Mouse (Mus musculus) bone marrow macrophage, adult 2 months (primary cell): ENCODE results near the gene Shank2. TPM values are rescaled to one million over a fixed set of nuclear protein-coding genes. Genes with fewer than 3 reads are reported as not detected.

ENCODE experiments used
- H3K27ac ChIP-seq: 2 replicates; pipeline ENCODE4 v1.5.1; 2012; ENCODE audit warnings: low read depth, low read length; ENCODE audit not compliant: insufficient read depth
- H3K4me1 ChIP-seq: 2 replicates; pipeline ENCODE4 v1.6.1; 2012; ENCODE audit warnings: low read length; ENCODE audit not compliant: control insufficient read depth, insufficient read depth
- H3K4me3 ChIP-seq: 2 replicates; pipeline ENCODE4 v1.5.1; 2012; ENCODE audit warnings: mild to moderate bottlenecking, low read length, moderate library complexity; ENCODE audit not compliant: insufficient read depth
- CTCF ChIP-seq: IDR thresholded peaks from 2 replicates; pipeline ENCODE4 v1.5.1; 2012; ENCODE audit warnings: low read depth, mild to moderate bottlenecking, low read length, moderate library complexity
- POLR2A ChIP-seq: IDR thresholded peaks from 2 replicates; pipeline ENCODE4 v1.6.1; 2012; ENCODE audit warnings: mild to moderate bottlenecking, low read depth, low read length, borderline replicate concordance
- polyA plus RNA-seq: library from polyadenylated mRNA; stranded (reverse); fragments of >200 nt; gene quantifications from 2 replicates; pipeline ENCODE4 v1.2.4, GENCODE M21; 2012; ENCODE audit not compliant: missing spikeins, insufficient read depth, insufficient read length

Gene Shank2
- polyA plus RNA-seq: not detected in 2 replicates

- H3K4me3 ChIP-seq: no peak within 1 kb of the TSS
- TF ChIP-seq CTCF (no peak), POLR2A (no peak)
- no peak within 1 kb of the TSS for H3K27ac ChIP-seq
- no peaks in the 10 kb centered on the region for H3K4me1 ChIP-seq
Observed at GRCm38 (mm10) chr7:144001628-144002027, at the start of gene Shank2. Shank2 (plus strand) TSS chr7:144001928.

GRCm38 (mm10) chr7:143952130-143952529, 49.6 kb upstream of the Shank2 start:
- TF ChIP-seq POLR2A (no peak), CTCF (no peak)
- H3K27ac ChIP-seq: no peak overlapping the region
- H3K4me1 ChIP-seq: no peaks in the 10 kb centered on the region
- no peak overlapping the region for H3K4me3 ChIP-seq

GRCm38 (mm10) chr7:143956575-143957295, 45.0 kb upstream of the Shank2 start:
- H3K4me3 ChIP-seq: no peak overlapping the region
- no peak overlapping the region for H3K27ac ChIP-seq
- no peaks in the 10 kb centered on the region for H3K4me1 ChIP-seq
- no peak for TF ChIP-seq CTCF
- no peak for TF ChIP-seq POLR2A

GRCm38 (mm10) chr7:143958030-143958565, 43.6 kb upstream of the Shank2 start:
- Histone ChIP-seq H3K27ac (no peak overlapping the region), H3K4me1 (no peaks in the 10 kb centered on the region), H3K4me3 (no peak overlapping the region)
- TF ChIP-seq POLR2A: no peak
- no peak for TF ChIP-seq CTCF

- Histone ChIP-seq H3K4me3 (no peak overlapping the region), H3K4me1 (no peaks in the 10 kb centered on the region), H3K27ac (no peak overlapping the region)
- TF ChIP-seq CTCF: no peak
- TF ChIP-seq POLR2A: no peak
Observed at GRCm38 (mm10) chr7:143963813-143964212, 37.9 kb upstream of the Shank2 start.

GRCm38 (mm10) chr7:143966621-143967020, 35.1 kb upstream of the Shank2 start:
- no peak for TF ChIP-seq CTCF
- TF ChIP-seq POLR2A: no peak

GRCm38 (mm10) chr7:143977491-143977830, 24.3 kb upstream of the Shank2 start:
- Histone ChIP-seq H3K4me3 (no peak overlapping the region), H3K4me1 (no peaks in the 10 kb centered on the region), H3K27ac (no peak overlapping the region)
- no peak for TF ChIP-seq CTCF
- no peak for TF ChIP-seq POLR2A

More at GRCm38 (mm10) chr7:143966621-143967020, 35.1 kb upstream of the Shank2 start:
- Histone ChIP-seq H3K4me1 (no peaks in the 10 kb centered on the region), H3K4me3 (no peak overlapping the region), H3K27ac (no peak overlapping the region)

GRCm38 (mm10) chr7:143977831-143978682, 23.7 kb upstream of the Shank2 start:
- no peak overlapping the region for H3K4me3 ChIP-seq
- H3K4me1 ChIP-seq: no peaks in the 10 kb centered on the region
- TF ChIP-seq CTCF: no peak
- no peak for TF ChIP-seq POLR2A
- H3K27ac ChIP-seq: no peak overlapping the region

- TF ChIP-seq CTCF (no peak; the same call in 1 of the 2 replicates), POLR2A (no peak)
Observed at GRCm38 (mm10) chr7:143978741-143979371, 22.9 kb upstream of the Shank2 start.

More at GRCm38 (mm10) chr7:143978741-143979371, 22.9 kb upstream of the Shank2 start:
- no peak overlapping the region for H3K27ac ChIP-seq
- no peak overlapping the region for H3K4me3 ChIP-seq
- no peaks in the 10 kb centered on the region for H3K4me1 ChIP-seq
